Mouse (Mus musculus) spleen, adult 12 weeks (tissue): Measurements from ENCODE around the gene Tdo2.

Experiments used
- DNase-seq: peaks from one replicate; pipeline ENCODE4 v3.0.0; 2022; ENCODE audit warnings: low spot score

Tdo2 gene

DNA sequence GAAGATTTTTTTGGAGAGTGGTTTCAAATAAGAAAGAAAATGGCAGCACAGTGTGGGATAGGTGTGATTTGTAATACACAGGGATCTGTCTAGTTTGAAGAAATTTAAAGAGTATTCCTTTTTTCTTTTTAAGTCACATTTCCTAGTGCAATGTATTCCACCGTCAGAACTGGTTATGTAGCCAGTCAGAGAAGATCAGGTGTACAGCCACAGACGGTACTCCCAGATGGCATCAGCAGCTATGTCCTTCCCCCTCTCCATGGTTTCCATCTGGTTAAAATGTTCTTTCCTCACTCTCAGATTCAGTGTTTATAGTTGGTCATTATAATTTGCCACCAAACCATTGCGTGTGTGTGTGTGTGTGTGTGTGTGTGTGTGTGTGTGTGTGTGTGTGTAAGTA, 32.9 kb downstream of the Tdo2 start:
- no peak for DNase-seq

DNA sequence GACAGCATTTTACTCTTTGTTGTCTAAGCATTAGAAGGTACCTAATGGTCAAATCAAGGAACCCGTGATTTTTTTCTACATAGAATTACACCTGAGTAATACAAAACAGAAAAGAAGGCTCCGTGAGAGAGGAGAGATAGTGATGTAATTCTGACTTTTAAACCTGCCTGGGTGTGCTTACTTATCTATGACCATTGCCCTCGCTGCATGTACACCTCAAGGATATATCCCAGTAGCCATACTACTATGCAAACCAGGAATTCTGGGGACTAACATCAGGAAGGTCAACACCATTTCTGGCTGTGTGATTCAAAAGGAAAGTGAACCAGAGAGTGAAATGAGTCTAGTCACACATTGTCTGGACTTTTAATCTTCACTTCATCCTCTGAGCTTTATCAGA, 33.7 kb downstream of the Tdo2 start:
- DNase-seq: no peak

DNA sequence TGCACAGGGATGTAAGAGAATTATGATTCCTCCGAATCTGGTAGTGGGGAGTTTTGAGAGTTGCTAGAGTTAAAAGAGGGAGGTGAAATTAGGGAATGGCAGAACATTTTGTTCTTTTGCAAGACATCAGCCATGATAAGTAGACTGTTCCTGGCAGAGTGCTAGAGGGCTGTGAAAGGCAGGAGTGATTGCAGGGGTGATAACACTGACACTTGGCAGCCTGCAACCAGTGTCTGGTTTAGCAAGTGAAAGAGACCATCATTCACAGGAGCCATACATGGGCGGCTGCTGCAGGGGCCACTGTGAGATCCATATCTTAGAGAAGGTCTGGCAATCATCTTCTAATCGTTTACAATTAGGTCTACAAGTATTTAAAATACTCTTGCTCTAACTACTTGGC, 37.1 kb downstream of the Tdo2 start:
- no peak for DNase-seq

DNA sequence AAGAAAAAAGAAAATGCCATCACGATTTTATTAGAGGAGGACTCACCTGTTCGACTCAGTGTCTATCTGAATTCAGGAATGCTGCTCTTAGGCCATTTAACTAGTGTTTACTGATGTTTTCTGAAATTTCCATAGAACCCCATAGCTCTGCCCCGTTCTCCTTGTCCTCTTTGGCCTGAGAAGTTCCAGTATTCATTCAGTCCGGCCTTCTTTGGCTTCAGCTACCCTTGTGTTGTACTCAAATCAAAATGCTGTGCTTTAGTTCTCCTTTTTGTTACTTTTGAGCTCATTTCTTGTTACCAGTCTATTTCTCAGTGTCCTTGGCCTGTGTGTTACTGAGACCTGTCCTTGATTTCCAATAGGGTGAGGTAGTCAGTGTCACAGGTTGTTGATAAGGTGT, 42.7 kb downstream of the Tdo2 start:
- no peak for DNase-seq

DNA sequence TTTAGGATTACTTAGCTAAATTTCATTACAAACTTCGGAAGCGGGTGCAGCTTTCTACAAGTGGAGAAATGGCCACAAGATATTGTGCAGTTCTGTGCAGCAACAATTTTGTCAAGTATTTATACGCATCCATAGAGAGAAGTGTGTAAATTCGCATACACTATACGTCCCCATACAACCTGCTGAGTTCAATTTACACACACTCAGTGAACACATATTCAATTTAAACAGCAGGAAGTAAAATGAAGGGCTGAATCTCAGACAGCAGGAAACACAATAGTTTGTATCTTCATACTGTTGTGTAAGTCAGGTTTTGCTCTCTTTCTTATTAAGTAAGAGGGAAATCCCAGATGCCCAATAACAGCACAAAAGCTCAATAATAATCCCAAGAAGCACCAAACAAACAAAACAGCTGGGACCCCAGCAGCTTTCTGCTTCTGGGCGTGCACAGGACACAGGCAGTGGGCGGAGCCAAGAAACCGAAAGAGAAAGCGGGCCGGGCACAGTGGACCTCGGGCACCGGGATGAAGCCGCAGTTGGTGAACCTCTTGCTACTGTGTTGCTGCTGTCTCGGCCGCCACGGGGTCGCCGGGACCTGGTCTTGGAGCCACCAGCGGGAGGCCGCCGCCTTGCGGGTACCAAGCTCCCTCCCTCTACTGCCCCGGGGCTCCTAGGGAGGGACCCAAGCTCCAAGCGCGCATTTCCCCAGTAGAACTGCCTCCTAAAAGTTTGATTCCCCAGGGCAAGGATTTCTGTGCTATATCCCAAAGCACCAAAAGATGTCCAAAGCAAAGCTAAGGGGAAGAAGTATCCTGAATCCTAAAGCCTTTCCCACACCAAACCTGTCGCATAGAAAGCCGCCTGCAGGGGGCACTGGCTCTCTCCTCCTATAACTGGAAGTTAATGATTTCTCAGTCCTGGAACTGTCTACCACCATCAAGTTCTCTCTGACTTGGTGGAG, 43.6 kb downstream of the Tdo2 start, which contains the start of gene Ctso:
TSS of gene Ctso (plus strand) at position 461 of the 961 bp plus-strand sequence.
- peak; percentile 68 for DNase-seq

DNA sequence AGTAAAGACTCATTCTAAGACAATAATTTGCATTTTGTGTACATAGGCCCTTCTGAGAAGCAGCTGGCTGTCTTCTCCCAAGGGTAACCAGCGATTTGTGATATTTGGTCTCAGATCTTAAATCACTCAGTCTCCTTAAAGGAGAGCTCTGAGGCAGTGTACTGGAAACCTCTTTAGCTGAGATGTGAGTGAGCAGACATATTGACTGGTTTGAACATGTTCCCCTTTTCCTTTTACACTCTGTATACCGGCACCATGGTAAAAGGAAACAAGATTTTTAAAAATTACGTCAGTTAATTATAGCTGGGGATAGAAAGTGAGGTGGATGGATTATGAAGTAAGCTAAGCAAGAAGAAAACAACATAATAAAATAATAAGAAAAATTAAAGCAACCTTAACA, 44.3 kb downstream of the Tdo2 start:
- DNase-seq: no peak

DNA sequence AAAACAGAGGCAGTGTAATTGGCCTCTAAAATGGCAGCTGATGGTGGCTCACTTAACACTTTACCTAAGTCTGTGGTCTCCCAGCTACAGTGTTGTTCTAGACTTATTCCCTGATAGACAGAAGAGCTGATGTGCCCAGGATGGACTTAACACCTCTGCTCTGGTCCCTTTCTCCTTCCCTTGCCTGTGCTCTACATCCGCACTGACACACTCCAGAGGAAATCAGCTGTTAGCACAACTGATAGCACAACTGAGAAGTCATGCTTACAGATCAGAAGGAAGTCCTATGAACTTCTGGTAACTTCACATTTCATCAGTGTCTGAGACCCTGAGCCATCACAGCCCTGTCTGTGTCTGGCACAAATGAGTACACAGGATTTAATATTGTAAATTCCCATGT, 46.9 kb downstream of the Tdo2 start:
- DNase-seq: no peak

DNA sequence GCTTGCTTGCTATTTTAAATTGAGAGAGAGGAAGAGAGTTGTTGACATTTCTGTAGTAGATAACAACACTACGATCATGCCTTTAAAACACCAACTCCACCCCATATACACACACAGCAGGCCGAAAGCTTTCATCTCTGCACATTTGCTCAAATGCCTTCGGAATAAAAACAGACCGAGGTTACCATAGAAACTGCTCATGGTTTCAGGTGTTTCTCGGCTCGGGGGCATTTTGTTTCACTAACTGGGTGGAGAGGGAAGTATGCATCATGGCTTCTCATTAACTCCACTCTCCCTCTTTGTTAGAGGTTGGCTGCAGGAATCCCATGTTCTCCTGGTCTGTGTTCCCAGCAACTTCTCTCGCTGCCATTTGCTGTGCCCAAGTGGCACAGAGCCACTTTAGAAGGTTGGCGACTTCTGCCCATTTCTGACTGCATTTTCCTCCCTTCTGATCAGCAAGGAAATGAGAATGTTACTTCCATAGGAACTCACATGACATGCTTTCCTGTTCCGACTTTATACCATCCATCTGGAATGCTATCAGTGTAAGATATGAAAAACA, 49.2 kb downstream of the Tdo2 start:
- no peak for DNase-seq

DNA sequence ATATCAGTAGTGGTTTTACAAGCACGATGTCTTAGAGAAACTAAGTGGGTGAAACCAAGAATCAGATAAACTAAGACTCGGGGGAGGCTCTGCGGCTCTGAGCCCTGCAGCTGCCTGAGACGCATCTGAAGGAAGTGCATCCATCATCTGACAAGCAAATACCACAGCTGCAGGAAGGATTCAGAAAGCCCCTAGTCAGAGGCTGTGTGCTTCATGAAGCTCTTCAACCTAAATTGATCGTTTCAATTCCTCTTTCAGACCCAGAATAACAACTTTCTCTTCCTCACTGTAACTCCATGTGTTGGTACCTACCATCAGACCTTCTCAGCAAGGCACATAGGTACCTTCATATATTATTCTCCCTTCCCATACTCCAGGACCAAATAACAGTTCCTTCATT, 50.1 kb downstream of the Tdo2 start:
- DNase-seq: peak; percentile 26

DNA sequence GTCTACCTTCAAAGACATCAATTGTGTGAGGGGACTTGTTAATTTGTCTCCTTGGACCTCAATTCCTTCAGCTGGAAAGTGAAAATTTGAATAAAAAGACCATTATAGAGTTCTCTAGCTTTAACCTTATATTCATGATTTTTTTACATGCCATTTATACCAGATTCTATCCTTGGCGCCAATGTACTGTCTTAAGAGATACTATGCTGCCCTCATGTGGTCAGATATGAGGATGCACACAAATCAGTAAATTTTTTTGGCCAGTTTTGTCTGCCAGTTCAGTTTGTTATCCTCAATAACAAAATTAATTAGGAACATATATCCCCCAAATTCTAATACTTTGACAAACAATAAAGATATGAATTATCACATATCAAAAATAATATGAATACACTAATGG, 51.1 kb downstream of the Tdo2 start:
- DNase-seq: no peak

DNA sequence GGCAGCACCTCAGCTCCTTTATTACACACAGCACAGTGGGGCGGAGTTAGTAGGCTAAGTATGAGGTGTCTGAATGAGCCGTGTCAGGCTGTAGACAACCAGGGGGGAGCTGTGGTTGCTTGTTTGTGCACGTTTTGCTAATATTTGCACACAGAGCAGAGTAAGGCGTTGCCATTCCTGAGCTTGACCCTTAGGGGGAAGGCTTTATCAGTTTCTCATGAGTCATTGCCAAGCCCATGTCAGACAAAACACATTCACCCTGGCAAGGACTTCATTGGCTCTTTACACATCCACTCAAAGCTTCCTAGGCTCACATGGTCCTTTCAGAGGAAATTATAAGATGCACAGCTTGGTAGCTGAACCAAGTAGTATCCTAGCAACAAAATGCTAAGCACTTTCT, 53.1 kb downstream of the Tdo2 start:
- no peak for DNase-seq

DNA sequence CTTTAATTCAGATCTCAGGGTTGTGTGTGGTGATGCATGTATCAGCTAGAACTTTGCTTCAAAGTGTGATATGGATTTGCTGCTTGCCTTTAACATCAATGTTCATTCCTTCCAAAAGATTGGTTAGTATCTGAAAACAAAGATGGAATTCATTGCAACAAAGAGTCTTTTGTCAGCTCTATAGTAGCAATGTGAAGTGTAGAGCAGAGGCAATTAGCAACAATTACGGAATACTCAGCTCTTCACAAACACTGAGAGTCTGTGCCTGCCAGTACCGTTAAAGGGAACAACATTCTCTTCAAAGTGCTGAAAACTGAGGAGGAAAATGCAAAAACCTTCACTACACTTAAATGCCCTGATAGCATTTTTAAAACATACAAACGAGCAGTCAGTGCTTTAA, 56.3 kb downstream of the Tdo2 start:
- DNase-seq: no peak

DNA sequence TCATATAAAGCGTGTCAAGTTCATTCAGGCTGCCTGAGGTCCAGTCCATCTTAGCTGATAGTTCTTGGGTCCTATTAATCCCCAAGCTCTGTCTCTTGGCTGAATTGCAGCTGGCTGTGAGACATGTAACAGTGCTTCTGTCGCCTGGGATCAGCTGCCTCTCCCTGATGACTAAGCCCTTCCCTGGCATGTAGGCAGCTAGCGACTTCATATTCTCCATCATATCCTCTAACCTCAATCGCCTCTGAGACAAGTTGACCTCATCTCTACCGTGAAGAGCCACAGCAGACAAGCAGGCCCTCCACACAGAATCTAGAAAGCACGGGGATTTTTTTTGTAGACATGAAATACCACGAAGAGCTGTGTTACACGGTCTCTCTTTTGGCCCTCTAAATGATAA, 57.8 kb downstream of the Tdo2 start:
- no peak for DNase-seq

DNA sequence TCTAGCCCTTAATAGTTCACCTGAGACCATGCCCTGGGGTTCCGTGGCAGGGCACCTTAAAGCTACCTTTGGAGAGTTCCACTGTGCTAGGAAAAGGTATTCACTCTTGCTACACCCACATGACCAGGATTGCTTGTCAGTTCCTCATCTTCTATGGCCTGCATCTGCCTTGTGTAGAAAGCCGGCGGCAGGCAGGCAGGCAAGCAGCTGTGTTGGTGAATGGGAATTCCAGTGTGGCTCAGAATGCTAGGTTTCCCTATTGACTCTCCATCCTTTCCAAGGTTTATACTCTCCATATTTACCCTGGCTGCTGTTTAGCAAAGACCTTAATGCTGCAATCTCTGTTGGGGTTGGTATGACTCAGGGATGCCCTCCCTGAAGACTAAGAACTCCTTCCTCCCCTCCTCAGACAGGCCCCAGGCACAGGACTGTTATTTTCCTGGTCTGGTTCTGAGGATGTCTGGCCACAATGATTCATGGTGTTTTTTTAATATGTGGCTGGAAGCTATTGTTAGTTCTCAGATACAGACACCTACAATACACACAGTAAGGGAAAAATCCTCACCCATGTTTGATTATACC, 58.6 kb downstream of the Tdo2 start:
- no peak for DNase-seq

DNA sequence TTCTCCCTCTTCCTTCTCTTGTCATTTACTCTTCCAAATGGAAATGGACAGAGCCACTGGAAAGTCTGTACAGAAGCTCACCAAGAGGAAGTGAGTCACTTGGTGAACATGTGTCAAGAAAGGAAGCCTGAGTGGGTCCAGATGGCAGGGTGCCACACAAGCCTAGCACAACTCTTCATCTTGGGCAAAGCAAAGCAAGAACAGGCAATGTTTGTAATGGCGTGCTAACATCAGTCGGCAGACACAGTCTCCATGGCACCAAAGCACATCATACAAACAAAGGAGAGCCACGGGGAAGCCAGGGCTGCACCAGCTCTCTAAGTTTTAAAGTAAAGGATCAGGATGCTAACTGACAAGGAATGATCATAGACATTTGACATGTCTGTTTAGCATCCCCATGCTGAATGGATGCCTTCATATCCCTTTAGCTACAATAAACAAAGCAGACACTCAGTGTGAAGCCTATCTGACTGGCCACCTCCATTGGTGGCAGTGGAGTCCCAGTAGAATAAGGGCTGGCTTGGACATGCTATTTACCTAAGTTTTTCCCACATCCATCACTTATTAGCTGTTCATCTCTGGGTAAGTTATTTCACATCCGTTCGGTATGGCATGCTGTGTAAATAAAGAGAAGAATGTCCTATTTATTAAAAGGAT, 59.8 kb downstream of the Tdo2 start:
- no peak for DNase-seq

DNA sequence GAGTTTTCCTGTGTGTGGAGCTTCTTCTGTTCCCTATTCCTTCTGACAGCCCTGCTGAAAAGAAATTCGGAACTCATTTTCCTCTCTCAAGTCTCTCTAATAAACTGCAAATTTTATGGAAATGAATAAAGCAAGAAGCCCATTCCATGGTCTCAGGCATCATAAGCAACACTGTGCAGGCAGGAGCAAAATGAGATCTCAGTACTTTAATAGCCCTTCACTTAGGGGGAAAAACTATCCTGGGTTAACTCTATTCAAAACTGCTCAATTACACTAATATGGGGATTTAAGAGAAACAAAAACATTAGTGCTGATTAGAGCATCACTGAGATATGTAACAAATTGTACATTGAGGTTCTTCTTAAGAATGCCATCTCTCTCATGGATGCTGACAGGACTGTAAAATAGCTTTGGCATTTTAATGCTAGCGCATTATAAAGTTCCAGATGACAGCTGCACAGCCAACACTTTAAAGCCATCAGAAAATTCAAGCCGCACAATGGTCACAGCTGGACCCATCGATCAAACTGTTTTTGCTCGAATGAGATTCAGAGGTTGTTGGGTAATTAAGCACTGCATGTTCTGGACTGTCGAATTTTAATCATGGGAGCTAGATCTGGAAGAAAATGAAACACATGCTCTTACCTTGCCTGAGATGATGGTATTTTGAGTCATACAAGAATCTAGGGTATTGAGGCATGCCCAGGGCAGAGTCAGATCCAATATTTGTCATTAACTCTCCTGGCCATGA, 65.5 kb downstream of the Tdo2 start:
- DNase-seq: no peak
